Mouse (Mus musculus) frontal cortex, postnatal 14 days (tissue): Measurements from ENCODE around the gene 4930415O20Rik.

Experiments used
- DNase-seq, 2 experiments: peaks; one replicate each; pipeline ENCODE4 v3.0.0; 2022; ENCODE audit warnings: low spot score in 2 of 2

The 4930415O20Rik gene

DNA sequence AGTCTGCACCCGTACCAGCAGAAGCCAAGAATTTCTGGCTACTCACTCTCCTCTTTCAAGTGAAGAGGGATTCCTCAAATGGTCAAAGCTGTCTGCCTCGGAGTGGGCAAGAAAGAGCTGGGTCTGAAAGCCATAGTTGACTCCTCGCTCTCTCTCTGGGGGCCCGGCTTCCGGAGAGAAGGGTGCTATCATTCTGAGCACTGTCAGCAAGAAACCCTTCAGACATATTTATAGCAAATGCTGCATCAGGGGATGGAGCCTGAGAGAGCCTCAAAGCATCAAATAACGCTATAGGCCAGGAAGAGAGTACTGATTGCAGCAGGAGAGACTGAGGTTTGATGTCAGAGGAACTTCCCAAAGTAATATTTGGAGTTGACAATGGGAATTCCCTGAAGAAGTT, 58.7 kb downstream of the 4930415O20Rik start:
- DNase-seq: no peak

- no peak for DNase-seq
Measured at GRCm38 (mm10) chr15:98630540-98630939, 59.7 kb downstream of the 4930415O20Rik start, which contains the start of gene Cacnb3. Gene Cacnb3, plus strand, starts transcription at chr15:98630840.

- no peak for DNase-seq
Measured at GRCm38 (mm10) chr15:98631493-98631892, 60.7 kb downstream of the 4930415O20Rik start.

- DNase-seq: peak in 1 of 2 experiments; percentile 60
Measured at GRCm38 (mm10) chr15:98632107-98632744, 61.4 kb downstream of the 4930415O20Rik start.

- no peak for DNase-seq
Measured at GRCm38 (mm10) chr15:98632921-98633320, 62.1 kb downstream of the 4930415O20Rik start.

GRCm38 (mm10) chr15:98633822-98634470, 63.1 kb downstream of the 4930415O20Rik start:
- no peak for DNase-seq

GRCm38 (mm10) chr15:98634541-98635081, 63.8 kb downstream of the 4930415O20Rik start:
- peak; percentile 74 to 76 for DNase-seq

GRCm38 (mm10) chr15:98635291-98635841, 64.6 kb downstream of the 4930415O20Rik start:
- DNase-seq: no peak

DNA sequence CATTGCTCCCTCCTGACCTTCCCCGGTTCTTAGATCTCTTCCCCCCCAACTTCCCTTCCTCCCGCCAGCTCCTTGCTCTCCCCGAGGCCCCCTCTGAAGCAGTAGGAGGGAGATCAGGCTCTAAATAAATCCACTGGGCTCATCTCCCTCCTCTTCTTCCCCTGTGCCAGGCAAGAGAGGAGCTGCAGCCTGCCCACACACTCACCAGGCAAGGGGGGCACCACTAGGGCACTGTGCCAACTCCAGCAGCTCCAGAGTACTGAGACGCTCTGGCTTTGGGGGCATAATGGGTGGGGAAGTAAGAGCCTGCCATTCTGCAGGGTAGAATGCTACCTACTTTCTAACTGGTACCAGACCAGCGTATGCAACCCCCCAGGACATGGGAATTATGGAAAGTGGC, 65.7 kb downstream of the 4930415O20Rik start:
- peak in 1 of 2 experiments; percentile 66 for DNase-seq

- DNase-seq: no peak
Measured at GRCm38 (mm10) chr15:98637155-98637554, 66.4 kb downstream of the 4930415O20Rik start.
